Mouse (Mus musculus) natural killer cell, adult 2 months (primary cell): Measurements from ENCODE around the gene Cdk6.
A peak's percentile ranks its signal among the peaks of the same experiment; 100 is the strongest.
"Not testable (repeated sequence)": the region's sequence is repeated elsewhere in the genome, so short reads cannot be mapped to it uniquely, and the experiment has no call there.

ENCODE experiments used
- DNase-seq, 2 experiments: peaks; one replicate each; pipeline ENCODE4 v3.0.0; 2022; ENCODE audit warnings: low spot score in 2 of 2

Gene Cdk6

DNA sequence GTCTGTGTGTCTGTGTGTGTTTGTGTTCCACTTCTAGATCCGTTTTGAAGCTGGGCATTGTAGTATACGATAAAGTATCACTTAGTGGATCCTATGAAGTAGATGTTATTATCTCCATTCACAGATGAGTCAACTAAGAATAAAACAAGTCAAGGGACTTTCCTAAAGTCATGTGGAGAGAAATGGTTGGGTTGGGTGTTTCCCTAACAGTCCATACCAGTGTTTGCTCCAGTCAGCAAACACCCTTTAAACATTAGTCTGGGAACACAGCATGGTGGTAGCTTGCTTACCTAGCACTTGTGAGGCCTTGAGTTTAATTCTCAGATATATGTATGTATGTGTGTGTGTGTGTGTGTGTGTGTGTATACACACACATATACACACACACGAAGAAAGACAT lies 168.2 kb downstream of the Cdk6 start:
- DNase-seq: no peak

DNA sequence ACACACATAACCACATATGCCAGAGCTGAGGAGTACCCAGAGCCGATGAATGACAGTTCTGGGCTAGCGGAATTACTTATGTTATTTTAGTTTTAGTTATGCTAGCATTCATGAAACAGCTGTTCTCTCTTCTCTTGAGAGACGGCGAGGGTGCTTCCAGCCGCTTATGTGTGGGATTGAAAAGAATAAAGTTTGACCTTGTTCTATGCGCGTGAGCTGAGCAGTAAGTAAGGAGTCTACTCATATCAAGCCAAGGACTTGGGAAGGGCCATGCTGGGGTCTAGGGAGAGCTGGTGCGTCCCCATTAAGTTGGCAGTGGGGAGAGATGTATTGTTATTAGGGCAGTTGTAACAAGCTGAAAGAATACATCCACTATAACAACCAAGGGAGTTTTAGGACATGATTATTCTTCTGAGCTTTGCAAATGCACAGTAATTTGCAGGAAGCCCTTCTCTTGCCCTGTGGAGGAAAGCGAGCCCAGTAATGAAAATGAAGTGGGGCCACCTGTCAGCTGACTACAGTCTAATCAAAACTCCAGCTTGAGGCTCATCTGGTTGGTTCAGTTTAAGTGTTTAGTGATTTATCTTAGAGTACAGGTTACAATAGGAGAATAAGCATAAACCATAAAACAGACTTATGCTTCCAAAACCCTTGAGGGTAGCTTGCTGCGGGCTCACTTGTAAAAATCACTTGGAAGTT lies 170.0 kb downstream of the Cdk6 start:
- DNase-seq: no peak

DNA sequence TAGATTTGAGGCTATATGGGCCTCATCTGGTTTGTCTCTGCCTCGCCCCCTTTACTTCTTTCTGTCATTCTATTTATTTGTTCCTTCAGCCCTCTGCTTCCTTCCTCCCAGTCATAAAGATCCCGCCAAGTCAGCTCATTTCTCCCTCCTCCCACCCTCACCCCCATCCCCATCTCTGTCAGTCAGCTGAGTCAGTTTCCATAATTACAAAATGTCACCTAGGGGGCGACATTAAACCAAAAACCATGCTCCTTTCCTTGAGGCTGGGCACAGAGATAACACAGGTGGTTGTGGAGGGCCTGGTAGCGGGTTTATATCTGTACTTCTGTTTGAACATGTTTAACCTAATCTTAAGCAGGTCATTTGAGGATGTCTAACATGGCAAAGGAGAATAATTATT lies 171.3 kb downstream of the Cdk6 start:
- no peak for DNase-seq

DNA sequence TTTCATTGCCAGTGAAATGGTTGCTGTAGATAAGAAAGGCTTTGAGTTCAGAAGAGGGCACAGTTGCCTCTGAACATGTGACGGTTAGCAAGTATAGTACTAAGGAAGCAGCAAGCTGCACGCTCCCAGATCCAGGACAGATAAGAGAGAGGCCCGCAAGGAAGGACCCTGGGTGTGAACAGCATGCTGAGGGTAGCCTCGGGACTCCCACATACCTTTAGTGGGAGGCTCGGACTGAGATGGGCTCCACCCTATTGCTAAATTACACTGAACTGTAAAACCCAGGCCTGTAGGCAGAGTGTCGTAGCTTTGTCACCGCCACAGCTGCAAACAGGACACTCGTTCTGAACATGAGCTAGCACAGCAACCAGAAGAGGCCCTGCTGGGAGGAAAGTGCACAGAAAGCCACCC lies 173.6 kb downstream of the Cdk6 start:
- no peak for DNase-seq

DNA sequence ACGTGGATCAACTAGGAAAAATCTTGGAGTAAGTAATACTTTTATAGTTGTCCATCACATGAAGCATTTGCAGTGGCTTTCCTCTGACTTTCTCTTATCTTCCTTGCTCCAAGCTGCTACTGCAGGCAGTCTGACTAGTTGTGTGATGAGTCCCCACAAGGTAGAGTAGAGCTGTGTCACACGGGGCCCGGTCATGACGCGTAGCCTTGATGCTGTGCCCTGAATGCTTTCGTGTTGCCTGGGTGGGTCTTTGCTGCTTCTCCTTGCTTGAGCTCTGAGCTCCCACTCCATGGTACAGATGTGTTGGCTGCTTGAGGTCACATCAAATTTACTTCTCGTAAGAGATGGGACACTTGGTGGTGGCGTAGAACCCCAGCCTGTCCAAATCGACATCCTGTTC lies 174.2 kb downstream of the Cdk6 start:
- DNase-seq: no peak

DNA sequence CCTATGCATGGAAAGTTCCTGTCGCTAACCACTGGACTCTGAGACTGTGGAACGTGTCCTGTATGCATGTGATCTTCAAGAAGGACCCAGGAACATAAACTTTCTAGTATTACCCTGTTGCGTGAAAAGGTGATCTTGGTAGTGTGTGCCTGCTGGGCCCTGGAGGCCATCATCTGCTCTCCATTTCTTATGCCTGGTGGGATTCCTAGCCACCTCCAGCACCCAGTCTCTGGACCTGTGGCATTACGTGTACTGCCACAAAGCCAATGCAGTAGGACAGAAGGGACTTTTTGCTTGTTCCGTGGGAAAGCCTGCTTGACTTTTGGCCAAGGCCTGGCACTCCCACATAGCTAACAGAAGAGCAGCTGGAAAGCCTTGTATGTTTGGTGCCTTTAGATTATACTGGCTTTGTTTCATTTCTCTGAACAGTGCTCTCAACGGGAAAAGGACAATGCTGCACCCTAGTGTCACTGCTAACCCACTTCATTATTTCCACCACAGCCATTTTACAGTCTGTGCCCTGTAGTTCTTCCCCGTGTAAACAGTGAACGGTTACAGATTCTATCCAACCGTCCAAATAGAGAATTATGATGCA lies 175.3 kb downstream of the Cdk6 start:
- peak in 1 of 2 experiments; percentile 36 for DNase-seq

DNA sequence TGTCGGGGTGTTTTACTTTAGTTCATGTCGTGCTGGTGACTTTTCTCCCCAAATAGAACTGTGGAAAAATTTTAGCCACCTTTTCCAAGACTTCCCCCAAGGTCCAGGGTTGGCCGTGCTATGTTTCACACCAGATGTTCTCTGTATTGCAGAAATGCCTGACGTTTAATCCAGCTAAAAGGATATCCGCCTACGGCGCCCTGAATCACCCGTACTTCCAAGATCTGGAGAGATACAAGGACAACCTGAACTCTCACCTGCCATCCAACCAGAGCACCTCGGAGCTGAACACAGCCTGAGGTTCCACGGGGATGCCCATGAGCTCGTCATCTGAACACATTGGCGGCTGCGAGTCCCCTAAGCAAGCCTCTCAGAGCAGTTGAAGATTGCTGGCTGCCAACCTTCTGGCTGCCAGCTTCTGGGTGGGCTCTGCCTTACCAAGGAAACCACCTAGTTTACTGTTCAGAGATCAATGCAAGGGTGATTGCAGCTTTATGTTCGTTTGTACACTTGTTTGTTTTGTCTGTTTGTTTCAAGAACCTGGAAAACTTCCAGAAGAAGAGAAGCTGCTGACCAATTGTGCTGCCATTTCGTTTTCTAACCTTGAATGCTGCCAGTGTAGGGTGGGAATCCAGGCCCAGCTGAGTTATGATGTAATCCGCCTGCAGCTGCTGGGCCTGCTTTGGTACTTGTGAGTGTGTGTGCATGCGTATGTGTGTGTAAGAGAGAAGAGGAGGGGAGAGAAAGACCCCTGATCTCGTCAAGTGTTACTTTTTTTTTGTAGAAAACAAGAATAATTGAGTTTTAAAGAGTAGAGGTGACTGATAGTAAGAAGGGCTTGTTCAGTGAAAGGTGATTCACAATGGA lies 179.4 kb downstream of the Cdk6 start:
- DNase-seq: no peak

DNA sequence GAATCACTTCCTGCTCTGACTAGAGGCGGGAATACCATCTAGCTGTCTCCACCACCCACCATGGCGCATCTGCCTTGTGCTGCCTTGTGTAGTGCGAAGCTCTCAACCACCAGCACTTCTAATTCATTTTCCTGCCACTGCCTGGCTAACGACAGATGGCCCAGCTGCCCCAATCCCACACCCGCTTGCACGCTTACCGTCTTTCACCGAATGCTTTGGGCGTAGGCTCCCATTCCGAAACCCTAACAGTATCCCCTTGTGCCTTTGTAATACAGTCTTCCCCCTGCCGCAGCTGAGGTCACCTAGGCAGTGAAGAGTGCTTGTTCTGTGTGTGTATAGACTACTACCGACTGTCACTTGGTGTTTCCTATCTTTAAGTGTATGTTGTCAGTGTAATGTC lies 180.5 kb downstream of the Cdk6 start:
- no peak for DNase-seq

DNA sequence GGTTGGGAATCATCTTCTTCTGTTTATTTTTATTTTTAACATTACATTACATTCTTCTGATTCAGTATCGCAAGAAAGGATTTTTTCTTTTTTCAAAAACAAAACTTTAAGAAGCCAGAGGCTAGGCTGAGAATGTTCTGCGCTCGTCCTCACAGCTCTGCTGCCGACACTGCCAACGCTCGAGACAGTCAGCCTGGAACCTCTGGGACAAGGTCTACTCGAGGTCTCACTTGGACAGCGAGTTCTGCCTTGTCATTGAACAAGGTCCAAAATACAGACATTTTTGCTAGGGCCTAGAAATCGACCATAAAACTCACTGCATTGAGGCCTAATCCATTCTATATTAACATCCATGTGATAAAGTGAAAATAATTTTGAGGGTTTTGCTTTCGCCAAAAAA lies 181.5 kb downstream of the Cdk6 start:
- no peak for DNase-seq

DNA sequence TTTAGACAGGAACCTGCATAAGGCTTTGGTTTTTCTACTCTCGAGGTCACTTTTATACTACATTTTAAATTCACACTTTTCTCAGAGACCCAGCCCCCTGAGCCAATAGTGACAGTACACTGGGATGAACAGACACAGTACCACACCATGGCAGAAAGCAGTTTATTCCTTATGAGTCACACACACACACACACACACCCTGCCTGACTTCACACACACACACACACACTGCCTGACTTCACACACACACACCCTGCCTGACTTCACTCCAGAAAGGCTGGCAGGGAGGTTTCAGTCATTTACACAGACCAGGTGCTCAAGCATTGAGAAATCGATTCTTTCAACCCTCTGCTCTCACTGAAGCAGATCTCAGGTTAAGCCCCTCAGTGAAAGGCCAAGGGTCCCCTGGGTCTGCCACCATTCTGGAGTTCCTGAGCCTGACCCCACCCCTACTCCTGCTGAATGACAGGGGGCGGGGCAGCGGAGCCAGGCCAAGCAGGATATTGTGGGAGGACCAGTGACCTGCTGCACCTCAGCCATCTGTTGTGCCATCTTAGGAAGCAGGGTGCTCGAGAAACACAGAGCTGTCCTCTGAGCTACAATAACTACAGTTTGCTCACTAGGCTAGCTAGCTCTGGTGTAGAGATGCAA lies 185.9 kb downstream of the Cdk6 start:
- DNase-seq: no peak

DNA sequence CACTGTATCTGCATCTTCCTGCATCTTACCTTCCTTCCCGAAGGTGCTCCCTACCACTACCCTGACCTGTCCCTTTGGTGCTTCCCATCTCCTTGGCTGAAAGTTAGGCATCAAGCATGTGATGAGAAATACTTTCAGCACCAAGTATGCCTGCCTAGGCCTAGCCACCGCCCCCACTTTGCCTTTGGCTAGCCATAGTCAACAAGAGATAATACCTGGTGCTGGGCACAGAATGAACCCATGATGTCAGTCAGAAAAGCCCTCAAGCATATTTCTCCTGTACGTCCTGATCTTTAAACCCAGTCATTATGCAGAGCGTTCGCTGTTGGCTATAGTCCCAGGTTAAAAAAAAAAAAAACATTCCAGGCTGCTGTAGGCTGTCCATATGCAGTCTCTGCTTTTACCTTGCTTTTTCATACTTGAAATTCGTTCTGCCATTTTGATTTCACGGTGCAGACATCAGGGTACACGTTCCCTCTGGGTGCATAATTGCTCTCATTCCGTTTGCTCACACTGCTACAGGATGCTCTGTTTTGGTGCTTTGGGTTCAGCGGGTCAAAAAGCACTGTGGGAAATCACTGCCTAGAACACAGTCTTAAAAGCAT lies 188.4 kb downstream of the Cdk6 start:
- no peak for DNase-seq

DNA sequence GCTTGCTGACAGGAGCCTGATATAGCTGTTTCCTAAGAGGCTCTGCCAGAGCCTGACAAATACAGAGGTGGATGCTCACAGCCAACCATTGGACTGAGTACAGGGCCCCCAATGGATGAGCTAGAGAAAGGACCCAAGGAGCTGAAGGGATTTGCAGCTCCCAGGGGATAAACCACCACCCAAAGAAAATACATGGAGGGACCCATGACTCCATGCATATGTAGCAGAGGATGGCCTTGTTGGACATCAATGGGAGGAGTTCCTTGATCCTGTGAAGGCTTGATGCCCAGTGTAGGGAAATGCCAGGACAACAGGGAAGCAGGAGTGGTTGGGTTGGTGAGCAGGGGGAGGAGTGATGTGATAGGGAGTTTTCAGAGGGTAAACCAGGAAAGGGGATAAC lies 190.8 kb downstream of the Cdk6 start:
- DNase-seq: not testable (repeated sequence)

DNA sequence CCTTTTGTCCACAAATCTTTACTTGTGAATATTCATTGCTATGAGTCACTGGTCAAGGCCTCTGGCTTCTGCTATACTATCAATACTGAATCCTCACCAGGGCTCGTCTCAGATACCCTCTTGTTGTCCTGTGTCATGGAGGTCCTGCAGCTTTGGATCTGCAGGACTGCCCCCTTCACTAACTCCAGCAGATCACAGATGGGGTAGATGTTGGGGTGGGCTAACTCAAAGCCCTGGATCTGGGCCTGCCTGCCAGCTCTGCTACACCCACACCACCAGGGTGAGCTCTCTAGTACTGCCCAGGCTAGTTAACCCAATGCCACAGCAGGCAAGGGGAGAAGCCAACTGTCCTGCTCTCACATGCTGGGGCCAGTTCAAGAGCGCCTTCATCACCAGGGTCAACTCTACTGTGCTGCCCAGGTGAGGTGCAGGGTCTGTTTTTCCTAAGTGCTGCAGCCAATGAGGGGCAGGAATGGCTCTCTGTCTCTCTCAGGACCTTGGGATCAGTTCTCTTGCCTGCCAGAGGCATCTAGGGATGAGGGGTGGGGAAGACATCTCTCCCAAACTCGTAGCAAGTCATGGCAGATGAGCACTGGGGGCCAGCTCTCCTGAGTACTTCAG lies 195.4 kb downstream of the Cdk6 start:
- DNase-seq: no peak

DNA sequence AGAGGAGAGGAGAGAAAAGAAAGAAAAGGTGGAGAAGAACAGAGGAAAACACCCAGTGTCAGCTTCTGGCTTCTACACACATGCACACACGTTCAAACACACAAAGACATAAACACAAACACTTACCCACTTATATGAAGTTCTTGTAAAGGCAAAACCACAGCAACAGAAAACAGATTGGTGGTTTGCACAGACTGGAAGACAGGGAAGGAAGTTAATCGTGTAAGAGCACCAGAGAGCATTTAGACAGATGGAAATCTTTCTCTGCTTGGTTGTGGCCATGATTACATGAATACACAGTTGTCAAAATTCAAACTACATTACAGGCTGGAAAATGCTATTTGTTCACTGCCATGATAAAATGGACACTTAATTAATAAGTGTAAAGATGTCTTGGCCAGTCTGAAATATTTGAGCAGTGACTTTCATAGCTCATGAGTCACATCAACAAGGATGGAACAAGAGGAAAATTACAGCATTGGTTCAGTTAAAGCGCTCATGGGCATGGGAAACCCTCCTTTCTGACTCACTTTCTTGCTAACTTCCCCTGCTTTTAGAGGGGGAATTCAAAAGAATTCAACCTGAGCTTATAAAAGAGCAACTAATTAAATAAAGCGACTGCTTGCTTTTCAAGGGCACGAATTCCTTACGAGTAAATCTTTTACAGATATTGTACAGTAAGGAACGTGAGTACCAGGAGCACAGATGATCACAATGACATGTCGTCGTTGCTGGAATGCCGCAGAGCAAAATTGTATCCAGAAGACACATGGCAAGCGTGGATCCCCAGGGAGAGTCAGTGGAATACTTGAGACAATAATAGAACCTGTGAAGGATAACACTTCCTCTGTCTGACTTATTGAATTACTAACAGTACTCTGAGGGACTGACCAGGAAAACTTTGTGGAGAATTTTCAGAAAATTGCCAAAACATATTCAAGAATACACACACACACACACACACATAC lies 197.5 kb downstream of the Cdk6 start:
- DNase-seq: no peak

DNA sequence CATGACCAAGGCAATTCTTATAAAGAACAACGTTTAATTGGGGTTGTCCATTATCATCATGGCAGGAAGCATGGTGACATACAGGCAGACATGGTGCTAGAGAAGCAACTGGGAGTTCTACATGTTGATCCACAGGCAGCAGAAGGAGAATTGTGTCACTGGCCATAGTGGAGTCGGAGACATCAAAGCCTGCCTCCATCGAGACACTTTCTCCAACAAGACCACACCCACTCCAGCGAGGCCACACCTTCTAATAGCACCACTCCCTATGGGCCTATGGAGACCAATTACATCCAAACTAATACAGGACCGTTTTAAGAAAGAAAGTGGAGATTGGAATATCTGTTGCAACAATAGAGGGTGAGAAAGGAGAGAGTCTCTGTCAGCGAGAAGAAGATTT lies 200.6 kb downstream of the Cdk6 start:
- no peak for DNase-seq

DNA sequence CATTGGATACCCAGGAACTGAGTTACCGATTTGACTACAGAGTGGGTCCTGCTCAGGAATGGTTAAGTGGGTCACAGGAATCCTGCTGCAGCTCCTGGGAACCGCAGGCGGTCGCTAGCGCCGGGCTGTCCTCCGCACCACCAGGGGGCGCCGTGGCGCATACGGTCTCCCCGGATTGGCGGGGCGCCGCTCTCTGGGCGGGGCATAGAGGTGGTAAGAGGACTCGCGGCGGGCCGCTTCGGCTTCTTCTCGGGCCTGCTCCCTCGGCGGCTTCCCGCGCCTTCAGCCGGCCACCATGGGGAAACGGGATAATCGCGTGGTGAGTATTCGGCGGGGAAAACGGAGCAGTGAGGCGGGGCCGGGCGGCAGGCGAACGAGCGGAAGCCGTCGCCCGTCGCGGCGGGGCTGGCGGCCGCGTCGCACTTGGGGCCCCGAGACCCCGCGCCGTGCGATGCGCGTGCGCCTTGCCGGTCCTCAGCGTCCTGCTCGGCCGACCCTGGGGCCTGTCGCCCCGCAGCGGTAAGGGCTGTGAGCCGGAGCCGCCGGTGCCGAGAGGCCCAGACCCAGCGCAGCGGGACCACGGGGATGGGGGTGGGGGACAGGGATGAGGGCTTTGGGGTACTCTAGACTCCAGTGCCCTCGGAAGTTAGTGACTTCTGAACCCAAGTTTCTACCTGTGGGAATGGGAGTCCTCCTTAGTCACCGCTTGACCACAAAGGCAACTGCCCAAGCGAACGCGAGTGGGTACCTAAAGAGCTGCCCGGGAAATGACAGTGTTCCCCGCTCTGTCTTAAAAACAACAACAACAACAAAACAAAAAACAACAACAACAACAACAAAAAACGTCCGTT lies 202.6 kb downstream of the Cdk6 start, which contains the start of gene Fam133b:
TSS of gene Fam133b (plus strand) at position 205 of the 851 bp plus-strand sequence.
- DNase-seq: peak; percentile 89 to 92

DNA sequence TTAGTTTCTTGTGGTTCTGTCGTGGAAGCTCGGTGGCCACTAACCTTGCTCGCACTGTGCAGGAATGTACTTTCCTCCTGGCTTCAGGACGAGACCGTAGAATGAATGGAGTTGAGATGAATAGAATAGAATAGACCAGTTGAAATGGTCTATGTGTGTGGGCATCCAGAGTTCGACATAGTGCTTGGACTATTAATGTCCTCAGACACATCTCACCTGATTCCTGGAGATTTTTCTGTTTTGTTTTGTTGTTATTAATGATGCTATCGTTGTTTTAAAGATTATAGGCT lies 203.1 kb downstream of the Cdk6 start:
- DNase-seq: no peak

DNA sequence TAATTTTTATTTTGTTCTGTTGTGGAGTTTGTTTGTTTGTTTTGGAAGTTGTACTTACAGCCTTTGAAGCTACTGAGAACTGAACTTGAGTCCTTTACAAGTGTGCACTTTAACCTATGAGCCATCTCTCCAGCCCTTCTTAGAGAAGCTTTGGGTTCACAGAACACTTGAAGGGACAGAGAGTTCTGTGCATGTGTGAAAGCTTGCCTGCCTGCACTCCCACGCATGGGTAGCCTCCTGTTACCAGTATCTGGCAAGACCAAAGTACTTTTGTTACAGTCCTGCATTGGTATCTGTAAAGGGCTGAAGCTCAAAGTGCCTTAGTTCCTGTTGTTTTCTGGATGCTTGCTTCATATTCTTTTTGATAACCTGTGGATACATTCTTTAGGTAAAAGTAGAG lies 204.9 kb downstream of the Cdk6 start:
- DNase-seq: no peak

DNA sequence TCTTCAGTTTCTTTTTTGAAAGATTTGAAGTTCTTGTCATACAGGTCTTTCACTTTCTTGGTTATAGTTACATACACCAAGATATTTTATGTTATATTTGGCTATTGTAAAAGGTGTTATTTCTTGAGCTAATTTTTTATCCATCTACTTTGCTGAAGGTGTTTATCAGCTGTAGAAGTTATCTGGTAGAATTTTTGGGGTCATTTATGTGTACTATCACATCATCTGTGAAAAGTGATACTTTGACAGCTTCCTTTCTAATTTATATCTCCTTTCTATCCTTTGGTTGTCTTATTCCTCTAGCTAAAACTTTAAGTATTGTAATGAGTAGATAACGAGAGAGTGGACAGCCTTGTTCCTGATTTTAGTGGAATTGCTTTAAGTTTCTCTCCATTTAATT lies 210.2 kb downstream of the Cdk6 start:
- DNase-seq: no peak

DNA sequence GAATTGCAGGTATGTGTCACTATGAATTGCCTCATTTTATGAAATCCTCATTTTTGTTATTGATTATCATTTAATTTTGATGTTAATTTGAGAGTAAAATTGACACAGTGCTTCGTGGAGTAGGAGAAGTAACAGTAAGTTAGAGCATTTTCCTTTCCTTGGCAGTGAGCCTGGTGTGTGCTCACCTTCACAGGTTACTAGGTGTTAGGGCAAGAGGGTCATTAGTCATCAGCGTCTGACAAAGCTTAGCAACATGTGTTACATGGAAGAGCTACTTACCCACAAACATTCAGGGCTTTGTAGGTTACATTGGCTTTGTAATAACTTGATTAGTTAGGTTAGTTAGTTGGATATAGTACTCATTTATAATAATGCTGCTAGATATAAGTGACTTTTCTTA lies 212.9 kb downstream of the Cdk6 start:
- DNase-seq: no peak
